Mouse (Mus musculus) ES-E14 (cell line): ENCODE results near the gene Zbtb7b. TPM values are rescaled to one million over a fixed set of nuclear protein-coding genes. Genes with fewer than 3 reads are reported as not detected.
A peak's percentile ranks its signal among the peaks of the same experiment; 100 is the strongest.

ENCODE experiments used
- DNase-seq: peaks from one replicate; pipeline ENCODE4 v3.0.0-alpha.2; 2013; ENCODE audit warnings: low read depth, low spot score
- H3K27ac ChIP-seq: 2 replicates; pipeline ENCODE4 v1.5.1; 2012; ENCODE audit warnings: low read depth, mild to moderate bottlenecking, low read length, moderate library complexity, mixed read lengths; ENCODE audit not compliant: poor library complexity, insufficient read depth, severe bottlenecking
- H3K36me3 ChIP-seq: 2 replicates; pipeline ENCODE4 v1.6.1; 2012; ENCODE audit warnings: mild to moderate bottlenecking, low read length, moderate library complexity, mixed read lengths; ENCODE audit not compliant: control insufficient read depth, poor library complexity, insufficient read depth, severe bottlenecking
- H3K4me1 ChIP-seq, 2 experiments: fragments of 150-350 bp in 1 of 2; sonication (generic) in 1 of 2; 2 replicates each; pipeline ENCODE4 v1.6.1; 2012; ENCODE audit warnings: low read length in 2 of 2, mild to moderate bottlenecking in 1 of 2, mixed read lengths in 1 of 2; ENCODE audit not compliant: control insufficient read depth in 2 of 2, insufficient read depth in 2 of 2, poor library complexity in 1 of 2
- H3K4me3 ChIP-seq, 2 experiments: fragments of 150-350 bp in 1 of 2; sonication (generic) in 1 of 2; 2 replicates each; pipeline ENCODE4 v1.5.1; 2012; ENCODE audit warnings: low read length in 2 of 2, low read depth in 1 of 2, mild to moderate bottlenecking in 1 of 2, mixed read lengths in 1 of 2; ENCODE audit not compliant: insufficient read depth in 1 of 2, poor library complexity in 1 of 2, severe bottlenecking in 1 of 2
- H3K9ac ChIP-seq: 2 replicates; pipeline ENCODE4 v1.6.1; 2012; ENCODE audit warnings: low read depth, mild to moderate bottlenecking, low read length, mixed read lengths; ENCODE audit not compliant: poor library complexity, insufficient read depth, severe bottlenecking
- H3K9me3 ChIP-seq: fragments of 150-350 bp; sonication (generic); 2 replicates; pipeline ENCODE4 v1.6.1; 2012; ENCODE audit warnings: low read depth, mild to moderate bottlenecking, low read length; ENCODE audit not compliant: control insufficient read depth, insufficient read depth
- CHD2 ChIP-seq: IDR thresholded peaks from 2 replicates; pipeline ENCODE4 v1.6.1; 2014; ENCODE audit warnings: mild to moderate bottlenecking, low read depth, low read length, inconsistent platforms
- HCFC1 ChIP-seq: IDR thresholded peaks from 2 replicates; pipeline ENCODE4 v1.6.1; 2012; ENCODE audit warnings: low read length, inconsistent platforms, borderline replicate concordance; ENCODE audit not compliant: insufficient read depth
- MAFK ChIP-seq: IDR thresholded peaks from 2 replicates; pipeline ENCODE4 v1.6.1; 2014; ENCODE audit warnings: mild to moderate bottlenecking, low read depth, low read length, inconsistent platforms; ENCODE audit not compliant: insufficient read depth
- ZC3H11A ChIP-seq: IDR thresholded peaks from 2 replicates; pipeline ENCODE4 v1.6.1; 2012; ENCODE audit warnings: low read depth, mild to moderate bottlenecking, inconsistent platforms, low read length, borderline replicate concordance
- ZNF384 ChIP-seq: IDR thresholded peaks from 2 replicates; pipeline ENCODE4 v1.6.1; 2012; ENCODE audit warnings: low read depth, low read length, inconsistent platforms
- in situ Hi-C, 2 experiments: fragments of 600-800 bp; cut with MboI; formaldehyde crosslinking; loops; one replicate each; pipeline ENCODE4 v1.15.1; 2025; ENCODE audit warnings: low sequenced_read_pairs in 2 of 2, inconsistent platforms in 1 of 2; ENCODE audit not compliant: unreplicated experiment in 2 of 2
- total RNA-seq: library from RNA; depleted of rRNA; stranded (reverse); fragments of 300-350 nt; gene quantifications from 2 replicates; pipeline ENCODE4 v1.2.3, GENCODE M21; 2012

Zbtb7b gene
- total RNA-seq, 1 experiment: 13.0 TPM

GRCm38 (mm10) chr3:89337062-89337720 lies 57.4 kb downstream of the Zbtb7b start:
- TF ChIP-seq HCFC1: no peak
- TF ChIP-seq MAFK: no peak
- TF ChIP-seq ZC3H11A: no peak
- TF ChIP-seq ZNF384: no peak
- no peak for TF ChIP-seq CHD2
- Histone ChIP-seq H3K4me1 (peaks cover 3 to 20% of the 10 kb centered on the region in 2 experiments; a peak in 3 of 4 replicates), H3K9me3 (no peaks in the 10 kb centered on the region), H3K4me3 (peak overlapping the region; percentile 93 to 96), H3K9ac (peak overlapping the region; percentile 84), H3K36me3 (peaks cover 21% of the 10 kb centered on the region), H3K27ac (peak overlapping the region; percentile 46; the same call in 1 of the 2 replicates)
- no peak for DNase-seq
- in situ Hi-C loops: no loop called here

DNA sequence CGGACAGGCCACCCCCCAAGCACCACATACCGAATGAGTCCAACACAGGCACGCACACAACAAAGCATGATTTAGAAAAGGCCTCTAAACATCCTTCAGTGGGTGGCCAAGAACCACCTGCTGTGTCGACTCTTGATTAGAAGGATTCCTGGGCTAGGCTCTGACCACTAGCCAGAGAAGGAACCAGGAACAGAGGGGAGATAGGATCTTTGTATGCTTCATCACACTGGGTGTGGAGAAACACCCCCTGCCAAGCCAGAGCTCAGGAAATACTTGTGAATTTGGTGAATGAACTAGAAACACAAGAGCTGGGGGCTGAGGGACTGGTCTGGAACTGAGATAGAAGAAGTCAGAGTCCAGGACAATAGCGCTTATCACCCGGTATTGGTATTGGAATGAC lies 58.0 kb downstream of the Zbtb7b start:
- Histone ChIP-seq H3K27ac (no peak overlapping the region), H3K4me1 (peaks cover 5 to 24% of the 10 kb centered on the region in 2 experiments; a peak in 3 of 4 replicates)
- TF ChIP-seq ZNF384 (no peak), CHD2 (no peak), HCFC1 (no peak), MAFK (no peak), ZC3H11A (no peak)

GRCm38 (mm10) chr3:89333053-89333452 lies 61.5 kb downstream of the Zbtb7b start:
- H3K9ac ChIP-seq: no peak overlapping the region
- H3K36me3 ChIP-seq: peaks cover 19% of the 10 kb centered on the region
- no peak overlapping the region for H3K4me3 ChIP-seq

More for the DNA sequence above, 58.0 kb downstream of the Zbtb7b start:
- peaks cover 19% of the 10 kb centered on the region for H3K36me3 ChIP-seq
- H3K4me3 ChIP-seq: peak overlapping the region in 1 of 2 experiments; percentile 93; a peak in 2 of 4 replicates
- 0 out of 2 replicates have a peak overlapping the region, but pooled peaks have one; percentile 8 for H3K9ac ChIP-seq
- in situ Hi-C loops: no loop called here
- no peak for DNase-seq
- no peaks in the 10 kb centered on the region for H3K9me3 ChIP-seq

GRCm38 (mm10) chr3:89332476-89332875 lies 62.1 kb downstream of the Zbtb7b start:
- Histone ChIP-seq H3K4me3 (no peak overlapping the region), H3K9ac (no peak overlapping the region), H3K27ac (no peak overlapping the region), H3K36me3 (peaks cover 19% of the 10 kb centered on the region), H3K9me3 (no peaks in the 10 kb centered on the region), H3K4me1 (peaks cover 4 to 32% of the 10 kb centered on the region in 2 experiments; a peak in 3 of 4 replicates)
- TF ChIP-seq HCFC1 (no peak), ZNF384 (no peak), ZC3H11A (no peak), MAFK (no peak), CHD2 (no peak)
- DNase-seq: no peak
- in situ Hi-C loops: no loop called here

More at GRCm38 (mm10) chr3:89333053-89333452, 61.5 kb downstream of the Zbtb7b start:
- Histone ChIP-seq H3K27ac (no peak overlapping the region), H3K4me1 (peaks cover 4 to 27% of the 10 kb centered on the region in 2 experiments; a peak in 3 of 4 replicates), H3K9me3 (no peaks in the 10 kb centered on the region)
- no peak for TF ChIP-seq ZNF384
- TF ChIP-seq HCFC1: no peak
- no peak for TF ChIP-seq MAFK
- TF ChIP-seq ZC3H11A: no peak
- no peak for TF ChIP-seq CHD2
- DNase-seq: no peak
- in situ Hi-C loops: no loop called here
